Mouse (Mus musculus) ES-E14 (cell line): ENCODE results near the gene Utrn. TPM values are rescaled to one million over a fixed set of nuclear protein-coding genes. Genes with fewer than 3 reads are reported as not detected.

Experiments used
- DNase-seq: peaks from one replicate; pipeline ENCODE4 v3.0.0-alpha.2; 2013; ENCODE audit warnings: low read depth, low spot score
- H3K27ac ChIP-seq: 2 replicates; pipeline ENCODE4 v1.5.1; 2012; ENCODE audit warnings: low read depth, mild to moderate bottlenecking, low read length, moderate library complexity, mixed read lengths; ENCODE audit not compliant: poor library complexity, insufficient read depth, severe bottlenecking
- H3K36me3 ChIP-seq: 2 replicates; pipeline ENCODE4 v1.6.1; 2012; ENCODE audit warnings: mild to moderate bottlenecking, low read length, moderate library complexity, mixed read lengths; ENCODE audit not compliant: control insufficient read depth, poor library complexity, insufficient read depth, severe bottlenecking
- H3K4me1 ChIP-seq, 2 experiments: fragments of 150-350 bp in 1 of 2; sonication (generic) in 1 of 2; 2 replicates each; pipeline ENCODE4 v1.6.1; 2012; ENCODE audit warnings: low read length in 2 of 2, mild to moderate bottlenecking in 1 of 2, mixed read lengths in 1 of 2; ENCODE audit not compliant: control insufficient read depth in 2 of 2, insufficient read depth in 2 of 2, poor library complexity in 1 of 2
- H3K4me3 ChIP-seq, 2 experiments: fragments of 150-350 bp in 1 of 2; sonication (generic) in 1 of 2; 2 replicates each; pipeline ENCODE4 v1.5.1; 2012; ENCODE audit warnings: low read length in 2 of 2, low read depth in 1 of 2, mild to moderate bottlenecking in 1 of 2, mixed read lengths in 1 of 2; ENCODE audit not compliant: insufficient read depth in 1 of 2, poor library complexity in 1 of 2, severe bottlenecking in 1 of 2
- H3K9ac ChIP-seq: 2 replicates; pipeline ENCODE4 v1.6.1; 2012; ENCODE audit warnings: low read depth, mild to moderate bottlenecking, low read length, mixed read lengths; ENCODE audit not compliant: poor library complexity, insufficient read depth, severe bottlenecking
- H3K9me3 ChIP-seq: fragments of 150-350 bp; sonication (generic); 2 replicates; pipeline ENCODE4 v1.6.1; 2012; ENCODE audit warnings: low read depth, mild to moderate bottlenecking, low read length; ENCODE audit not compliant: control insufficient read depth, insufficient read depth
- CHD2 ChIP-seq: IDR thresholded peaks from 2 replicates; pipeline ENCODE4 v1.6.1; 2014; ENCODE audit warnings: mild to moderate bottlenecking, low read depth, low read length, inconsistent platforms
- HCFC1 ChIP-seq: IDR thresholded peaks from 2 replicates; pipeline ENCODE4 v1.6.1; 2012; ENCODE audit warnings: low read length, inconsistent platforms, borderline replicate concordance; ENCODE audit not compliant: insufficient read depth
- MAFK ChIP-seq: IDR thresholded peaks from 2 replicates; pipeline ENCODE4 v1.6.1; 2014; ENCODE audit warnings: mild to moderate bottlenecking, low read depth, low read length, inconsistent platforms; ENCODE audit not compliant: insufficient read depth
- ZC3H11A ChIP-seq: IDR thresholded peaks from 2 replicates; pipeline ENCODE4 v1.6.1; 2012; ENCODE audit warnings: low read depth, mild to moderate bottlenecking, inconsistent platforms, low read length, borderline replicate concordance
- ZNF384 ChIP-seq: IDR thresholded peaks from 2 replicates; pipeline ENCODE4 v1.6.1; 2012; ENCODE audit warnings: low read depth, low read length, inconsistent platforms
- in situ Hi-C, 2 experiments: fragments of 600-800 bp; cut with MboI; formaldehyde crosslinking; loops; one replicate each; pipeline ENCODE4 v1.15.1; 2025; ENCODE audit warnings: low sequenced_read_pairs in 2 of 2, inconsistent platforms in 1 of 2; ENCODE audit not compliant: unreplicated experiment in 2 of 2
- total RNA-seq: library from RNA; depleted of rRNA; stranded (reverse); fragments of 300-350 nt; gene quantifications from 2 replicates; pipeline ENCODE4 v1.2.3, GENCODE M21; 2012

Gene Utrn
- total RNA-seq, 1 experiment = 66.9 TPM

DNA sequence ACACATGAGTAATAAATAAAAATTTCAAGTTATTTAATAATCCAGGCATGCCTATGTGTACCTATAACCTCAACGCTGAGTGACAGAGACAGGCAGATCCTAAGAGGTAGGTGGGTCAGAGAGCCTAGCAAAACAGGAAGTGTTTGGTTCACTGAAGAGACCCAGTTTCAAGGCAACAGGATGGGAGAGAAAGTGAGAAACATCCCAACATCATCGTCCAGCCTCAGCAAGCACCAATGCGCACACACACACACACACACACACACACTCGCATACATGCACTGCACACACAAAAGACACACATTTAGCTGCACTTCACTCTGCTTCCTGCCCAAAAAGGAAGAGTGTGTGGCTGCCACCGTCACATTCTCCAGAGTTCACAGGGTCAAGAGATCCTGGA is 27.7 kb downstream of the Utrn start:
- H3K36me3 ChIP-seq = no peaks in the 10 kb centered on the region
- no peak for DNase-seq

DNA sequence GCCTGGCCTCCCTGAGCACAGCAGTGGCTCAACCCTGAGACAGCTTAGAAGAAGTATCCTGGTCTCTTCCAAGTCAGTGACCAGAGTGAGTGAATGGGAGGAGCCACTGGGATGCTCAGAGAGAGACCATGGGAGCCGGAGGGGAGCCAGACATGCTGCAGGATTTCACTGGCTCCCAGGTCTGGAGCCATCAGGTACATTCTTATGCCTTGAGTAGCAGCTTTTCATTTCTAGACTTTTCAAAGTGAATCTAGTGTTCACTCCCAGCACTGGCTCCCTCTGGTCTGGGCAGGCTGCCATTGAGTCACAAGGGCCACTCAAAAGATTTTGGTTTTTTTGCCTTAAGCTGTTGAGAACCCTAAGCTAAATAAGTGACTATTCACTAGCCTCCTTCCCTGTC is 31.5 kb downstream of the Utrn start:
- H3K4me3 ChIP-seq = no peak overlapping the region
- H3K4me1 ChIP-seq = peaks cover 0 to 2% of the 10 kb centered on the region in 2 experiments; a peak in 1 of 4 replicates
- no peak for DNase-seq
- H3K9ac ChIP-seq = no peak overlapping the region
- in situ Hi-C loops = no loop called here
- no peaks in the 10 kb centered on the region for H3K9me3 ChIP-seq
- no peak overlapping the region for H3K27ac ChIP-seq
- no peaks in the 10 kb centered on the region for H3K36me3 ChIP-seq
- TF ChIP-seq ZNF384 = no peak
- TF ChIP-seq MAFK = no peak
- TF ChIP-seq ZC3H11A = no peak
- no peak for TF ChIP-seq CHD2

More for the DNA sequence above, 27.7 kb downstream of the Utrn start:
- Histone ChIP-seq H3K27ac (no peak overlapping the region), H3K9ac (no peak overlapping the region), H3K9me3 (no peaks in the 10 kb centered on the region), H3K4me1 (peaks cover 0 to 2% of the 10 kb centered on the region in 2 experiments; a peak in 1 of 4 replicates), H3K4me3 (no peak overlapping the region)
- TF ChIP-seq MAFK (no peak), ZC3H11A (no peak), HCFC1 (no peak), CHD2 (no peak), ZNF384 (no peak)
- in situ Hi-C loops = no loop called here

DNA sequence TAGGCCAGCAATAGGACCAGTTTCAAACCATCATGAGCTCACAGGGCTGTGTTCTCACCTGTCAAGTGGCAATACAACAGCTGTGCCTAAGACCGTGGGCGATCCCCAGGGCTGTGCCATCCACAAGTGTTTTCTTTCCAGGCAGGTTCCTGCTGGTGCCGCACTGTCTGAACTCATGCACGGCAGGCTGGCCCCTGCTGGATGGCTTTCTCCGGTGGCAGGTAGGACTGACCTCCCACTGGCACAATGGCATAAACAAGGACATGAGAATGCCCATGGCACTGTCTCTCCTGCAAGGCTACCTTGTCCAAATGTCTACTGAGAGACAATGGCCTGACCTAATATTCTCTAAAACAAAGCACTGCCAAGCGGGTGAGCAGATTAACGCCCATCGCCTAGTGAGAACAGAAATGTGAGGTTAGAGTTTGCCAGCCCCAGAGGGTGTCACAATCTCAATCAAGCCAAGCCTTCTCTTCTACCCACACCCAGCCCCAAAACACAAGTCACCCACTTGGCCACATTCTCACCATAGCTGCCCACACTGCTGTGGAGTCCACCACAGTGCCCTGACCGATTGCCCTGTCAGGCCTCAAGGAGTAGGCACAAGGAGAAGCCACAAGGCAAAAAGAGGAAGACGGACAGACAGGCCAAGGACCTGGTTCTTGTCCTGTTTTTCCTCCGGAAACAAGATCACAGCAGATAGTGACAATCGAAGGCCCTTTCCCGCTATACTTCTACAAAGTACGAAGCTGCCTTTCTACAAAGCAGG is 32.9 kb downstream of the Utrn start:
- Histone ChIP-seq H3K4me3 (no peak overlapping the region), H3K27ac (no peak overlapping the region), H3K9me3 (no peaks in the 10 kb centered on the region), H3K4me1 (no peaks in the 10 kb centered on the region), H3K9ac (no peak overlapping the region), H3K36me3 (no peaks in the 10 kb centered on the region)
- in situ Hi-C loops = no loop called here
- DNase-seq = no peak
- no peak for TF ChIP-seq ZNF384
- no peak for TF ChIP-seq HCFC1
- no peak for TF ChIP-seq MAFK
- TF ChIP-seq ZC3H11A = no peak
- TF ChIP-seq CHD2 = no peak

- Histone ChIP-seq H3K4me1 (no peaks in the 10 kb centered on the region), H3K9ac (no peak overlapping the region), H3K4me3 (no peak overlapping the region), H3K36me3 (no peaks in the 10 kb centered on the region), H3K9me3 (no peaks in the 10 kb centered on the region), H3K27ac (no peak overlapping the region)
- no peak for TF ChIP-seq MAFK
- in situ Hi-C loops = no loop called here
- no peak for DNase-seq
Measured at GRCm38 (mm10) chr10:12834215-12834614, 35.0 kb downstream of the Utrn start.

GRCm38 (mm10) chr10:12832163-12832562 is 37.0 kb downstream of the Utrn start:
- Histone ChIP-seq H3K4me3 (no peak overlapping the region), H3K36me3 (no peaks in the 10 kb centered on the region), H3K27ac (no peak overlapping the region), H3K9ac (no peak overlapping the region), H3K4me1 (no peaks in the 10 kb centered on the region), H3K9me3 (no peaks in the 10 kb centered on the region)
- no peak for DNase-seq
- in situ Hi-C loops = no loop called here
- TF ChIP-seq HCFC1 (no peak), CHD2 (no peak), ZC3H11A (no peak), MAFK (no peak), ZNF384 (no peak)
